Mouse (Mus musculus): ENCODE results near the gene Brip1.

DNA sequence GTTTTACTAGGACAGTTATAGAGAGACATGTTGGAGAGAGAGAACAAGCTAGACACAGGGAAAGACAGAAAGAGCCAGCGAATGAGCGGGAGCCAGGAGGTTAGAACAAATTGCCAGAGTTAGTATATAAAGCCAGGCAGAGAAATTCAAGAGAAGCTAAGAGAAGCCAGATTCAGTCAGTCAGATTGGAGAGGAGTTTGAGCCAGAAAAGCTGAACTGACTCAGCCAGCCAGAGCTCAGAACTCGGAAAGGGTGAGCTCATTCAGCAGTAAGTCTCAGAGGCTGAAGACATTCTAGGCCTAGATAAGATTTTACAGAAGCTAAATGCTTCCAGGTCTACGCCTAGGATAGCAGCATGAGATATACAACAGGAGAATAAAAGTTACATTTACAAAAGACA is 190.5 kb downstream of the Brip1 start:
- TF ChIP-seq POLR2A (IDR thresholded peaks at IDR 0.05; ENCODE audit: control insufficient read depth, low read depth, low read length) (no peak), CTCF (IDR thresholded peaks at IDR 0.05; ENCODE audit: control insufficient read depth, insufficient read depth, insufficient replicate concordance, low read depth, low read length) (no peak)
